Mouse (Mus musculus) CH12.LX (cell line): ENCODE data around the gene Slc5a10. TPM values are rescaled to one million over a fixed set of nuclear protein-coding genes. Genes with fewer than 3 reads are reported as not detected.

Experiments
- DNase-seq: peaks from one replicate; pipeline ENCODE4 v3.0.0-alpha.2; 2013; ENCODE audit errors: extremely low read depth
- H3K27ac ChIP-seq: 2 replicates; pipeline ENCODE4 v1.5.1; 2012; ENCODE audit warnings: low read depth, mild to moderate bottlenecking, control low read depth, moderate library complexity; ENCODE audit not compliant: insufficient read depth
- H3K27me3 ChIP-seq: replicated peaks from 2 replicates; pipeline ENCODE3; 2012; ENCODE audit warnings: inconsistent platforms
- H3K36me3 ChIP-seq, 2 experiments: replicated peaks in 1 of 2; 2 replicates each; pipeline versions ENCODE3 to v1.6.1; 2012; ENCODE audit warnings: inconsistent platforms in 1 of 2, low read length in 1 of 2, mild to moderate bottlenecking in 1 of 2, mixed read lengths in 1 of 2, moderate library complexity in 1 of 2; ENCODE audit not compliant: control insufficient read depth in 1 of 2, insufficient read depth in 1 of 2
- H3K4me1 ChIP-seq, 2 experiments: 2 replicates each; pipeline ENCODE4 v1.6.1; 2012; ENCODE audit warnings: inconsistent platforms in 1 of 2, moderate library complexity in 1 of 2; ENCODE audit not compliant: insufficient read depth in 2 of 2, control insufficient read depth in 1 of 2
- H3K4me2 ChIP-seq: 2 replicates; pipeline ENCODE4 v1.6.1; 2012; ENCODE audit warnings: low read depth, mild to moderate bottlenecking, control low read depth; ENCODE audit not compliant: poor library complexity, insufficient read depth, severe bottlenecking
- H3K4me3 ChIP-seq, 3 experiments: fragments of 150-350 bp in 1 of 3; sonication (generic) in 1 of 3; replicated peaks in 1 of 3; 2 replicates each; pipeline versions ENCODE3 to v1.5.1; 2011 to 2012; ENCODE audit warnings: low read depth in 2 of 3, low read length in 2 of 3, mild to moderate bottlenecking in 2 of 3, moderate library complexity in 2 of 3, control low read depth in 1 of 3, improper control_type of control experiment in 1 of 3, inconsistent platforms in 1 of 3, mixed read lengths in 1 of 3; ENCODE audit not compliant: poor library complexity in 1 of 3
- H3K79me2 ChIP-seq: replicated peaks from 2 replicates; pipeline ENCODE4 v1.6.1; 2012; ENCODE audit warnings: mild to moderate bottlenecking, moderate library complexity; ENCODE audit not compliant: control insufficient read depth, poor library complexity, insufficient read depth, severe bottlenecking; ENCODE audit errors: extremely low read depth
- H3K9ac ChIP-seq: 2 replicates; pipeline ENCODE4 v1.6.1; 2012; ENCODE audit warnings: low read depth, mild to moderate bottlenecking, control low read depth, moderate library complexity; ENCODE audit not compliant: insufficient read depth
- H3K9me3 ChIP-seq: replicated peaks from 2 replicates; pipeline ENCODE3; 2012; ENCODE audit warnings: low read length, inconsistent platforms, mixed read lengths
- BHLHE40 ChIP-seq: IDR thresholded peaks from 2 replicates; pipeline ENCODE4 v1.6.1; 2011; ENCODE audit warnings: mild to moderate bottlenecking, low read depth, low read length, improper control_type of control experiment
- CHD1 ChIP-seq: IDR thresholded peaks from 2 replicates; pipeline ENCODE4 v1.6.1; 2012; ENCODE audit warnings: low read depth, low read length, improper control_type of control experiment, inconsistent platforms
- CHD2 ChIP-seq: IDR thresholded peaks from 2 replicates; pipeline ENCODE4 v1.6.1; 2011; ENCODE audit warnings: low read length, improper control_type of control experiment
- E2F4 ChIP-seq: IDR thresholded peaks from 2 replicates; pipeline ENCODE4 v1.6.1; 2011; ENCODE audit warnings: low read depth, low read length, improper control_type of control experiment; ENCODE audit not compliant: insufficient replicate concordance
- ELF1 ChIP-seq: IDR thresholded peaks from 2 replicates; pipeline ENCODE4 v1.6.1; 2014; ENCODE audit warnings: low read depth, mild to moderate bottlenecking, inconsistent platforms, low read length, improper control_type of control experiment
- EP300 ChIP-seq: IDR thresholded peaks from 2 replicates; pipeline ENCODE4 v1.6.1; 2011; ENCODE audit warnings: low read length, improper control_type of control experiment
- ETS1 ChIP-seq: conservative IDR thresholded peaks from 2 replicates; pipeline ENCODE4 v1.6.1; 2012; ENCODE audit warnings: low read depth, mild to moderate bottlenecking, inconsistent platforms, low read length, improper control_type of control experiment, moderate library complexity
- GABPA ChIP-seq: IDR thresholded peaks from 2 replicates; pipeline ENCODE4 v1.6.1; 2012; ENCODE audit warnings: low read depth, low read length, improper control_type of control experiment, inconsistent platforms; ENCODE audit not compliant: insufficient replicate concordance
- HCFC1 ChIP-seq: IDR thresholded peaks from 2 replicates; pipeline ENCODE4 v1.6.1; 2012; ENCODE audit warnings: low read depth, mild to moderate bottlenecking, inconsistent platforms, low read length, improper control_type of control experiment
- JUN ChIP-seq: IDR thresholded peaks from 2 replicates; pipeline ENCODE4 v1.6.1; 2011; ENCODE audit warnings: low read depth, mild to moderate bottlenecking, low read length, improper control_type of control experiment, moderate library complexity; ENCODE audit not compliant: insufficient read depth
- KAT2A ChIP-seq: IDR thresholded peaks from 2 replicates; pipeline ENCODE4 v1.6.1; 2012; ENCODE audit warnings: low read length, improper control_type of control experiment, inconsistent platforms; ENCODE audit not compliant: insufficient replicate concordance
- MAFK ChIP-seq: IDR thresholded peaks from 2 replicates; pipeline ENCODE4 v1.6.1; 2011; ENCODE audit warnings: low read length, improper control_type of control experiment; ENCODE audit not compliant: insufficient replicate concordance
- MAX ChIP-seq: IDR thresholded peaks from 2 replicates; pipeline ENCODE4 v1.6.1; 2011; ENCODE audit warnings: low read length, improper control_type of control experiment
- MAZ ChIP-seq: IDR thresholded peaks from 2 replicates; pipeline ENCODE4 v1.6.1; 2012; ENCODE audit warnings: low read depth, mild to moderate bottlenecking, inconsistent platforms, low read length, improper control_type of control experiment, moderate library complexity
- MEF2A ChIP-seq: IDR thresholded peaks from 2 replicates; pipeline ENCODE4 v1.6.1; 2014; ENCODE audit warnings: low read depth, mild to moderate bottlenecking, inconsistent platforms, low read length, improper control_type of control experiment, borderline replicate concordance
- MXI1 ChIP-seq: IDR thresholded peaks from 2 replicates; pipeline ENCODE4 v1.6.1; 2011; ENCODE audit warnings: mild to moderate bottlenecking, low read depth, low read length, improper control_type of control experiment
- NELFE ChIP-seq: IDR thresholded peaks from 2 replicates; pipeline ENCODE4 v1.6.1; 2011; ENCODE audit warnings: low read depth, low read length, improper control_type of control experiment
- NRF1 ChIP-seq: IDR thresholded peaks from 2 replicates; pipeline ENCODE4 v1.6.1; 2014; ENCODE audit warnings: low read depth, mild to moderate bottlenecking, inconsistent platforms, low read length, improper control_type of control experiment, moderate library complexity
- PAX5 ChIP-seq: IDR thresholded peaks from 2 replicates; pipeline ENCODE4 v1.6.1; 2012; ENCODE audit warnings: low read length, inconsistent platforms, mixed read lengths
- POLR2A ChIP-seq: IDR thresholded peaks from 2 replicates; pipeline ENCODE4 v1.6.1; 2011; ENCODE audit warnings: low read depth, mild to moderate bottlenecking, improper control_type of control experiment, low read length
- RAD21 ChIP-seq: IDR thresholded peaks from 2 replicates; pipeline ENCODE4 v1.6.1; 2011; ENCODE audit warnings: low read depth, mild to moderate bottlenecking, low read length, improper control_type of control experiment, moderate library complexity
- RCOR1 ChIP-seq: conservative IDR thresholded peaks from 2 replicates; pipeline ENCODE4 v1.6.1; 2012; ENCODE audit warnings: low read depth, mild to moderate bottlenecking, inconsistent platforms, low read length, improper control_type of control experiment
- SIN3A ChIP-seq: IDR thresholded peaks from 2 replicates; pipeline ENCODE4 v1.6.1; 2012; ENCODE audit warnings: low read length, improper control_type of control experiment, inconsistent platforms
- SMC3 ChIP-seq: IDR thresholded peaks from 2 replicates; pipeline ENCODE4 v1.6.1; 2011; ENCODE audit warnings: low read depth, low read length, improper control_type of control experiment
- TBP ChIP-seq: conservative IDR thresholded peaks from 2 replicates; pipeline ENCODE4 v1.6.1; 2011; ENCODE audit warnings: low read depth, low read length, improper control_type of control experiment
- TCF12 ChIP-seq: IDR thresholded peaks from 2 replicates; pipeline ENCODE4 v1.6.1; 2014; ENCODE audit warnings: low read depth, mild to moderate bottlenecking, inconsistent platforms, low read length, improper control_type of control experiment
- UBTF ChIP-seq: IDR thresholded peaks from 2 replicates; pipeline ENCODE4 v1.6.1; 2012; ENCODE audit warnings: low read depth, mild to moderate bottlenecking, inconsistent platforms, low read length, improper control_type of control experiment, moderate library complexity
- USF1 ChIP-seq: IDR thresholded peaks from 2 replicates; pipeline ENCODE4 v1.6.1; 2014; ENCODE audit warnings: low read depth, mild to moderate bottlenecking, inconsistent platforms, low read length, improper control_type of control experiment
- USF2 ChIP-seq: conservative IDR thresholded peaks from 2 replicates; pipeline ENCODE4 v1.6.1; 2011; ENCODE audit warnings: low read depth, low read length, improper control_type of control experiment
- ZC3H11A ChIP-seq: IDR thresholded peaks from 2 replicates; pipeline ENCODE4 v1.6.1; 2012; ENCODE audit warnings: low read depth, mild to moderate bottlenecking, inconsistent platforms, low read length, improper control_type of control experiment
- ZKSCAN1 ChIP-seq: IDR thresholded peaks from 2 replicates; pipeline ENCODE4 v1.6.1; 2012; ENCODE audit warnings: low read depth, inconsistent platforms, low read length, improper control_type of control experiment, borderline replicate concordance
- ZMIZ1 ChIP-seq: IDR thresholded peaks from 2 replicates; pipeline ENCODE4 v1.6.1; 2012; ENCODE audit warnings: low read depth, mild to moderate bottlenecking, inconsistent platforms, low read length, improper control_type of control experiment
- ZNF384 ChIP-seq: IDR thresholded peaks from 2 replicates; pipeline ENCODE4 v1.6.1; 2012; ENCODE audit warnings: low read depth, low read length, improper control_type of control experiment, inconsistent platforms
- dilution Hi-C: fragments of 300-500 bp; cut with MboI; formaldehyde crosslinking; loops from 2 replicates; pipeline ENCODE4 v1.14.3; 2020; ENCODE audit warnings: low sequenced_read_pairs; ENCODE audit not compliant: extremely low pct_unique_long_range_greater_than_20kb, extremely low pct_ligation_motif_present
- in situ Hi-C: fragments of 300-500 bp; cut with MboI; formaldehyde crosslinking; loops from 3 replicates; pipeline ENCODE4 v1.14.3; 2019; ENCODE audit warnings: low sequenced_read_pairs, low pct_ligation_motif_present, low pct_unique_long_range_greater_than_20kb, mixed read lengths
- polyA plus RNA-seq: library from polyadenylated mRNA; unstranded; fragments of >175 nt; gene quantifications from 2 replicates; pipeline ENCODE4 v1.2.1, GENCODE M21; 2012; ENCODE audit warnings: low read depth; ENCODE audit not compliant: insufficient read length
- total RNA-seq, 2 experiments: library from RNA; depleted of rRNA; stranded (reverse); fragments of 300-350 nt in 1 of 2; fragments of >200 nt in 1 of 2; gene quantifications; 2 replicates each; pipeline ENCODE4 v1.2.3; 2012 to 2014

The Slc5a10 gene
- total and polyA plus RNA-seq, 3 experiments: 0.70 to 1.6 (median 1.4) TPM

DNA sequence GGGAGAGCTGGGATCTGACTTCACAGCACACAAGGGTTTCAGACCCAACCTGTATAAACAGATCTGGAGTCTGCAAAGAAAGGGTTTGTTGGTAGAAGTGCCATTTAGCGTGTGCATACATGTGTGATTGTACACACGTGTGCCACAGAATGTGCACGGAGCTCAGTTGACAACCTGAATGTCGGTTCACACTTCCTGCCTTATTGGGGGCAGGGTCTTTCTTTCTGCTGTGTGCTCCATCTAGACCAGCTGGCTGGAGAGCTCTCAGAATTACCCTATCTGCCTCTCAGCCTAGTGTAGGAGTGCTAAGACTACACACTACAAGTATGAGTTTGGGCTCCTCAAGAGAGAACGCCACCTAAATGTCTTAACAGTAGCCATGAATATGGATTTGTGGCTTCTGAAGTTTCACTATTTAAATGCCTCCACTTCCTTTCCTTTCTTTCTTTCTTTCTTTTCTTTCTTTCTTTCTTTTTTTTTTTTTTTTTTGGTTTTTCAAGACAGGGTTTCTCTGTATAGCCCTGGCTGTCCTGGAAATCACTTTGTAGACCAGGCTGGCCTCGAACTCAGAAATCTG, 80.9 kb downstream of the Slc5a10 start (continued):
- TF ChIP-seq E2F4 (no peak), NRF1 (0 out of 2 replicates have a peak, but pooled peaks have one; percentile 19), ZMIZ1 (no peak), TBP (peak; percentile 50; the same call in 1 of the 2 replicates), PAX5 (no peak), MAX (no peak; the same call in 1 of the 2 replicates), UBTF (no peak), MAZ (no peak; the same call in 1 of the 2 replicates), TCF12 (peak; percentile 52), EP300 (no peak; the same call in 1 of the 2 replicates), KAT2A (no peak), SIN3A (0 out of 2 replicates have a peak, but pooled peaks have one; percentile 9), USF1 (no peak), RAD21 (no peak; the same call in 1 of the 2 replicates), POLR2A (peak; percentile 53), ETS1 (peak; percentile 50; the same call in 1 of the 2 replicates)
- TF ChIP-seq, all 38 proteins: peak for 14

DNA sequence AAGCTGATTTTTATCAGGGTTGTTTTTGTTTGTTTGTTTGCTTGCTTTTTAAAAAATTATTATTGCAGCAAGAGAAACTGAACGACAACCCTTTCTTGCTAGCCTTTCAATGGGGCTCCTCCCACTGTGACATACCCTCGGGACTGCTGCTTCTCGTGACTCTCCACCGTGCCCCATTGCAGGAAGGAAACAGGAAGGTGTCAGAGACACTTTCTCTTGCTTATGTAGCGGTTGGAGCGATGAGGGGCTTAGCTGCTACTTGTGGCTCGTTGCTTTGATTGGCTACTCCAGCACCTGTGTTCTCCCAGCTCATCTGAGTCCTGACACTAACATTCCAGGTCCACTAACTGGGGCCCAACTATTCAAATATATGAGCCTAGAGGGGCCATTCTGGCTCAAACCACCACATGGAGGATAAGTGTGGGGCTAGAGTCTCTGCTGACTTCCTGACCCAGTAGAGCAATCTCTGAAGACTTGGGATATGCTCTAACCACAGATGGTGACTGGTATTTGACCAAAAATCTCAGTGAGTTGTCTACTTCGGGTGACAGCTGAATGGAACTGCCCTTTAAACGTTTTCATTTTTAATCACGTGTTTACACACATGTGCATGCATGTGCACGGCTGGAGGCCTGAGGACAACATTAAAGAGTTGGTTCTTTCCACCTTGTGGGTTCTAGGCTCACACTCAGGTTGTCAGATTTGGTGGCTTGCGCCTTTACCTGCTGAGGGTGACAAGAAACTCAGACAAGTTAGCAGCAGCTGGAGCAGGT, 81.7 kb downstream of the Slc5a10 start:
- peaks cover 3% of the 10 kb centered on the region for H3K9me3 ChIP-seq
- H3K27ac ChIP-seq: peak overlapping the region; percentile 92
- H3K4me3 ChIP-seq: no peak overlapping the region
- peaks cover 37 to 71% of the 10 kb centered on the region in 2 experiments for H3K4me1 ChIP-seq
- peak overlapping the region; percentile 17; the same call in 1 of the 2 replicates for H3K4me2 ChIP-seq
- H3K79me2 ChIP-seq: no peaks in the 10 kb centered on the region
- DNase-seq: peak; percentile 88
- dilution Hi-C loops (no loop called here), in situ Hi-C loops (no loop called here)
- H3K9ac ChIP-seq: peak overlapping the region; percentile 3; the same call in 1 of the 2 replicates
- no peaks in the 10 kb centered on the region for H3K36me3 ChIP-seq
- no peaks in the 10 kb centered on the region for H3K27me3 ChIP-seq
- TF ChIP-seq MAZ: peak; percentile 15; the same call in 1 of the 2 replicates
- 0 out of 2 replicates have a peak, but pooled peaks have one; percentile 30 for TF ChIP-seq KAT2A
- no peak for TF ChIP-seq ZC3H11A
- no peak; the same call in 1 of the 2 replicates for TF ChIP-seq UBTF
- TF ChIP-seq NELFE: peak; percentile 52
- peak; percentile 84; the same call in 1 of the 2 replicates for TF ChIP-seq CHD1
- TF ChIP-seq HCFC1: peak; percentile 43
- TF ChIP-seq SMC3: no peak
- peak; percentile 45; the same call in 1 of the 2 replicates for TF ChIP-seq RCOR1
- TF ChIP-seq MAFK: no peak; the same call in 1 of the 2 replicates
- no peak for TF ChIP-seq E2F4
- TF ChIP-seq JUN: no peak; the same call in 1 of the 2 replicates
- TF ChIP-seq BHLHE40: peak; percentile 95
- TF ChIP-seq USF2: peak; percentile 71
- TF ChIP-seq CHD2: no peak
- no peak for TF ChIP-seq PAX5
- peak; percentile 59 for TF ChIP-seq POLR2A
- TF ChIP-seq GABPA: no peak
- peak; percentile 71; the same call in 1 of the 2 replicates for TF ChIP-seq TCF12
- TF ChIP-seq ZKSCAN1: no peak
- TF ChIP-seq SIN3A: peak; percentile 79
- TF ChIP-seq ELF1: peak; percentile 70
- TF ChIP-seq MEF2A: no peak
- TF ChIP-seq ZNF384: no peak
- peak; percentile 79 for TF ChIP-seq MXI1
